Mouse (Mus musculus): ENCODE data around the gene Arhgap45. TPM values are rescaled to one million over a fixed set of nuclear protein-coding genes. Genes with fewer than 3 reads are reported as not detected.

Arhgap45 gene
- polyA plus RNA-seq, 1 experiment from 2014 or later = 1.4 TPM

DNA sequence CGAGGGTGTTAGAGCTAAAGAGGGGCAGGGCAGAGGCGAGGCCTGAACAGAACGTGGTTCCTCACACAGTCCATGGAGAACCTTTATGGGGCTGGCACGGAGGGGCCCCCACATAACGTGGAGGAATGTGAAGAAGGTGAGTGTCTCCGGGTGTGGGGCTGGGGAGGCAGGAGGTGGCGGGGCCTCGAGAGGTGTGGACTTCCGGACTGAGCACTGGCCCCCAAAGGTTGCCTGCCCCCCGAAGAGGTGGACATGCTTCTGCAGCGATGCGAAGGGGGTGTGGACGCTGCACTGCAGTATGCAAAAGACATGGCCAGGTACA is 4.8 kb downstream of the Arhgap45 start:
- WGBS = 94% methylated on average over 13 of the region's 13 CpGs
- Histone ChIP-seq H3K27me3 (ENCODE audit: control insufficient read depth, insufficient read depth, low read length) (peaks cover 10% of the 10 kb centered on the region; the same call in 1 of the 2 replicates), H3K4me2 (ENCODE audit: low read length) (no peak overlapping the region), H3K4me1 (ENCODE audit: control insufficient read depth, insufficient read depth, low read length) (0 out of 2 replicates have a peak, but pooled peaks cover 2% of the 10 kb centered on the region), H3K9me3 (ENCODE audit: control insufficient read depth, low read length) (no peaks in the 10 kb centered on the region), H3K36me3 (ENCODE audit: control insufficient read depth, insufficient read depth, low read length) (no peaks in the 10 kb centered on the region), H3K9ac (replicated peaks; ENCODE audit: low read length) (no peak overlapping the region), H3K27ac (replicated peaks; ENCODE audit: low read depth, low read length) (no peak overlapping the region), H3K4me3 (replicated peaks; ENCODE audit: low read depth, low read length) (no peak overlapping the region)
- ATAC-seq (ENCODE audit: low FRiP score, low TSS enrichment) (no peak), DNase-seq (no peak)

DNA sequence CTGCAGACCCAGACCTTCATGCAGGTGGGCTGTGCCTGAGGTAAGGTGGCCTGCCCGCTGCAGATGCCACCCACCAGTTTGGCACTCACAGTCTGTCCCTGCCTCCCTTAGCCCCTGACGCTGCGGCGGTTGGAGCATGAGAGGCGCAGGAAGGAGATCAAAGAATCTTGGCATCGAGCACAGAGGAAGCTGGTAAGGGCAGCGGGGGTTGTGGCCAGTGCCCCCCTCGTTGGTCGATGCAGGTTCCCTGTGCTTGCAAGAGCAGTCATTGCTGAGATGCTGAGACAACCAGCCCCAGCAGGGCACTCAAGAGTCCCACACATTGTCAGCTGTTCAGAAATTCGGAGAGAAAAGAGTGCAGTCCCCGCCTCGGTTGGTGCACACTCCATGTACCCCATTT is 5.7 kb downstream of the Arhgap45 start:
- H3K4me2 ChIP-seq (ENCODE audit: low read length) = no peak overlapping the region
- 89% methylated on average over 12 of the region's 12 CpGs for WGBS
- H3K4me1 ChIP-seq (ENCODE audit: control insufficient read depth, insufficient read depth, low read length) = 0 out of 2 replicates have a peak, but pooled peaks cover 2% of the 10 kb centered on the region
- H3K27me3 ChIP-seq (ENCODE audit: control insufficient read depth, insufficient read depth, low read length) = peaks cover 10% of the 10 kb centered on the region; the same call in 1 of the 2 replicates
- H3K9ac ChIP-seq (replicated peaks; ENCODE audit: low read length) = no peak overlapping the region
- H3K9me3 ChIP-seq (ENCODE audit: control insufficient read depth, low read length) = no peaks in the 10 kb centered on the region
- no peak for DNase-seq
- H3K36me3 ChIP-seq (ENCODE audit: control insufficient read depth, insufficient read depth, low read length) = no peaks in the 10 kb centered on the region
- no peak for ATAC-seq (ENCODE audit: low FRiP score, low TSS enrichment)
- no peak overlapping the region for H3K4me3 ChIP-seq (replicated peaks; ENCODE audit: low read depth, low read length)
- no peak overlapping the region for H3K27ac ChIP-seq (replicated peaks; ENCODE audit: low read depth, low read length)

DNA sequence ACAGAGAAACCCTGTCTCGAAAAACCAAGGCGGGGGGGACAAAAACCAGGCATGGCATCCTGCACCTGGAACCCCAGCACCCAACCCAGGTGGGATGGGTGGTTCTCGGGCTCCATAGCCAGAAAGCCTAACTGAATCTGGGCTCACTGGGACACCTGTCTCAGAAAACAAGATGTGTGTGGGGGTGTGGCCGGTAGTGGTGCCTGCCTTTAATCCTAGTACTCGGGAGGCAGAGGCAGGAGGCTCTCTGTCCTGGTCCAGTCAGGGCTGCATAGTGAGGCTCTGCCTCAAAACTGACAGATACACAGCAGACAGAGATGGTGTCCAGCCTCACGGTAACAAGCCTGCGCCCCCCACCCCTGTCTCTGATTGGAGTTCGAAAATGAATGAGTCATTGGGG is 6.4 kb downstream of the Arhgap45 start:
- Histone ChIP-seq H3K4me1 (ENCODE audit: control insufficient read depth, insufficient read depth, low read length) (0 out of 2 replicates have a peak, but pooled peaks cover 2% of the 10 kb centered on the region), H3K4me3 (replicated peaks; ENCODE audit: low read depth, low read length) (no peak overlapping the region), H3K9ac (replicated peaks; ENCODE audit: low read length) (no peak overlapping the region), H3K27me3 (ENCODE audit: control insufficient read depth, insufficient read depth, low read length) (peaks cover 10% of the 10 kb centered on the region; the same call in 1 of the 2 replicates), H3K4me2 (ENCODE audit: low read length) (no peak overlapping the region), H3K27ac (replicated peaks; ENCODE audit: low read depth, low read length) (no peak overlapping the region), H3K9me3 (ENCODE audit: control insufficient read depth, low read length) (no peaks in the 10 kb centered on the region), H3K36me3 (ENCODE audit: control insufficient read depth, insufficient read depth, low read length) (no peaks in the 10 kb centered on the region)
- WGBS = 89% methylated on average over 8 of the region's 8 CpGs
- ATAC-seq (ENCODE audit: low FRiP score, low TSS enrichment) = no peak
- DNase-seq = no peak

DNA sequence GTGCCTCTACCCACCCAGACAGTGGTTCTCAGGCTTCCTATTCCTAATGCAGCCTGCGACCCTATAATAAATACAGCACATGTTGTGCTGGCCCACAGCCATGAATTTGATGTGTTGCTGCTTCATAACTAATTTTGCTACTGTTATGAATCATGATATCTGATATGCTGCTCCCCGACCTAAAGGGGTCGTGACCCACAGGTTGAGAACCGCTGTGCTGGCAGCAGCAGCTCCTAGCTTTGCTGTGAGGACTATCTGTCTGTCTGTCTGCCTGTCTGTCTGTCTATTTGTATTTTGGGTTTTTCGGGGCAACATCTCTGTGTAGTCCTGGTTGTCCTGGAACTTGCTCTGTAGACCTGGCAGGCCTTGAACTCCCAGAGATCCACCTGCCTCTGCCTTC is 7.3 kb downstream of the Arhgap45 start:
- H3K4me2 ChIP-seq (ENCODE audit: low read length) = no peak overlapping the region
- WGBS = 89% methylated on average over 5 of the region's 5 CpGs
- ATAC-seq (ENCODE audit: low FRiP score, low TSS enrichment) = no peak

DNA sequence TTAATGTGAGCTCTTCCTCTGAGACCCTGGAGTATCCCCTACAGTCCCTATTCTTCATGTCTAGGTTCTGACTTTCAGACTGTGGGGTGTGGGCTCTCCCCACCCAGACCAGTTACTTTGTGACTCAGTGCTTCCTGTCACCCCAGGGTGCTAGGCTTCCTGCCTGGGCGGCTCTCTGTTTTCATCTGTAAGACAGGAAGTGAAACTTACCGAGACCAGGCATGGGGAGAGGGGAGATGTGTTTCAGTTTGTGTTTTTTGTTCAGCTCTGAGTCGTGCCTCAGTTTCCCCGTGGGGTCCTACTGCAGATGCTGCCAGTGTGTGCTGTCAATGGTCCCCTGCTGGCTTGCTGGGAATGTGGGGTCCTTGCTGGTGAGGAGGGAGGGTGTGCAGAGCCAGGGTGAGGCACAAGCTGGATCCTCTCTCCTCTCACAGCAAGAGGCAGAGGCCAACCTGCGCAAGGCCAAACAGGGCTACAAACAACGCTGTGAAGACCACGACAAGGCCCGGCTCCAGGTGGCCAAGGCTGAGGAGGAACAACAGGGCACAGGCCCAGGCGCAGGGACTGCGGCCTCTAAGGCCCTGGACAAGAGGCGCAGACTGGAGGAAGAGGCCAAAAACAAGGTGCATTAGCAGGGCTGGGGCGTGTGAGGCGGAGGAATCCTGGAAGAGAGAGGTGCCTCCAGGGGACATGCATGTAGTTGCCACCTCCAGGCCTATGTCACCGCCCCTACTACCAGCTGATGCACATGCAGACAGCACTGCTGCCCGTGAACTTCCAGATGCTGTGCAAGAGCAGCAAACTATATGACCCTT is 8.0 kb downstream of the Arhgap45 start:
- DNase-seq (no peak), ATAC-seq (ENCODE audit: low FRiP score, low TSS enrichment) (no peak)
- WGBS = 79% methylated on average over 15 of the region's 15 CpGs
- H3K27me3 ChIP-seq (ENCODE audit: control insufficient read depth, insufficient read depth, low read length) = peaks cover 5% of the 10 kb centered on the region; the same call in 1 of the 2 replicates
- H3K27ac ChIP-seq (replicated peaks; ENCODE audit: low read depth, low read length) = no peak overlapping the region
- no peaks in the 10 kb centered on the region for H3K36me3 ChIP-seq (ENCODE audit: control insufficient read depth, insufficient read depth, low read length)
- no peak overlapping the region for H3K4me3 ChIP-seq (replicated peaks; ENCODE audit: low read depth, low read length)
- H3K4me2 ChIP-seq (ENCODE audit: low read length) = no peak overlapping the region
- H3K4me1 ChIP-seq (ENCODE audit: control insufficient read depth, insufficient read depth, low read length) = no peaks in the 10 kb centered on the region
- H3K9me3 ChIP-seq (ENCODE audit: control insufficient read depth, low read length) = no peaks in the 10 kb centered on the region
- no peak overlapping the region for H3K9ac ChIP-seq (replicated peaks; ENCODE audit: low read length)

More for the DNA sequence above, 7.3 kb downstream of the Arhgap45 start:
- Histone ChIP-seq H3K4me1 (ENCODE audit: control insufficient read depth, insufficient read depth, low read length) (0 out of 2 replicates have a peak, but pooled peaks cover 2% of the 10 kb centered on the region), H3K27me3 (ENCODE audit: control insufficient read depth, insufficient read depth, low read length) (peaks cover 10% of the 10 kb centered on the region; the same call in 1 of the 2 replicates), H3K9me3 (ENCODE audit: control insufficient read depth, low read length) (no peaks in the 10 kb centered on the region), H3K27ac (replicated peaks; ENCODE audit: low read depth, low read length) (no peak overlapping the region), H3K9ac (replicated peaks; ENCODE audit: low read length) (no peak overlapping the region), H3K4me3 (replicated peaks; ENCODE audit: low read depth, low read length) (no peak overlapping the region), H3K36me3 (ENCODE audit: control insufficient read depth, insufficient read depth, low read length) (no peaks in the 10 kb centered on the region)
- DNase-seq = no peak

DNA sequence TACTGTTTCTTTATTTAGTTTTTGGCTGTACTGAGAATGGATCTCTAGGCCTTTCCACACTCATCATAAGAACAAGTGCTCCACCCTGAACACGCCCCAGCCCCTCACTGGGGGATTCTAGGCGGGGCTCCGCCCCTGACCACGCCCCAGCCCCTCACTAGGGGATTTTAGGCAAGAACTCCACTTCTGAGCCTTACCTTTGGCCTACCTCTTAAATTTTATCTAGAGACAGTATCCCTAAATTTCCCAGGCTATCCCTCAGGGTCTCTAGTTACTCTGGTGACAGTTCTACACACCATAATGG is 8.5 kb downstream of the Arhgap45 start:
- no peak overlapping the region for H3K4me3 ChIP-seq (replicated peaks; ENCODE audit: low read depth, low read length)
- no peak overlapping the region for H3K27ac ChIP-seq (replicated peaks; ENCODE audit: low read depth, low read length)
- no peaks in the 10 kb centered on the region for H3K4me1 ChIP-seq (ENCODE audit: control insufficient read depth, insufficient read depth, low read length)
- H3K36me3 ChIP-seq (ENCODE audit: control insufficient read depth, insufficient read depth, low read length) = no peaks in the 10 kb centered on the region
- no peak for DNase-seq
- H3K4me2 ChIP-seq (ENCODE audit: low read length) = no peak overlapping the region
- H3K9ac ChIP-seq (replicated peaks; ENCODE audit: low read length) = no peak overlapping the region
- 64% methylated on average over 4 of the region's 4 CpGs for WGBS
- H3K27me3 ChIP-seq (ENCODE audit: control insufficient read depth, insufficient read depth, low read length) = no peaks in the 10 kb centered on the region; the same call in 1 of the 2 replicates
- no peak for ATAC-seq (ENCODE audit: low FRiP score, low TSS enrichment)
- no peaks in the 10 kb centered on the region for H3K9me3 ChIP-seq (ENCODE audit: control insufficient read depth, low read length)

DNA sequence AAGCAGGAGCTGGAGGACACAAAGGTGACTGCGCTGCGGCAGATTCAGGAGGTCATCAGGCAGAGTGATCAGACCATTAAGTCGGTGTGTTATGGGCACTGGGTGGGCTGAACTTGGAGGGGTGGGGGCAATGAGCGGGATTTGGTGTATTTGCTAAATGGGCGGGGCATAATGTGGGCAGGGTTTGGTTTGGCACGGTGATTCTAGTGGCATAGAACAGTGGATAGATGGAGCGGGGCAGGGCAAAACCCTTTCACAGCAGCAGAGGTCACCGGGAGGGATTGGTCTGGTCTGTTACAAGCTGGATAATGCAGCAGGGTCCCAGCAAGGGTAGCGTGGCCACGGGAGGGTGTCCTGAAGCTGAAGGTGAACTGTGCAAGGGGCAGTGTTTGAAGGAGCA is 9.0 kb downstream of the Arhgap45 start:
- Histone ChIP-seq H3K9me3 (ENCODE audit: control insufficient read depth, low read length) (no peaks in the 10 kb centered on the region), H3K27me3 (ENCODE audit: control insufficient read depth, insufficient read depth, low read length) (no peaks in the 10 kb centered on the region), H3K9ac (replicated peaks; ENCODE audit: low read length) (no peak overlapping the region), H3K4me3 (replicated peaks; ENCODE audit: low read depth, low read length) (no peak overlapping the region), H3K36me3 (ENCODE audit: control insufficient read depth, insufficient read depth, low read length) (no peaks in the 10 kb centered on the region), H3K27ac (replicated peaks; ENCODE audit: low read depth, low read length) (no peak overlapping the region), H3K4me1 (ENCODE audit: control insufficient read depth, insufficient read depth, low read length) (no peaks in the 10 kb centered on the region), H3K4me2 (ENCODE audit: low read length) (no peak overlapping the region)
- ATAC-seq (ENCODE audit: low FRiP score, low TSS enrichment) = no peak
- DNase-seq = no peak
- WGBS = 77% methylated on average over 10 of the region's 10 CpGs

DNA sequence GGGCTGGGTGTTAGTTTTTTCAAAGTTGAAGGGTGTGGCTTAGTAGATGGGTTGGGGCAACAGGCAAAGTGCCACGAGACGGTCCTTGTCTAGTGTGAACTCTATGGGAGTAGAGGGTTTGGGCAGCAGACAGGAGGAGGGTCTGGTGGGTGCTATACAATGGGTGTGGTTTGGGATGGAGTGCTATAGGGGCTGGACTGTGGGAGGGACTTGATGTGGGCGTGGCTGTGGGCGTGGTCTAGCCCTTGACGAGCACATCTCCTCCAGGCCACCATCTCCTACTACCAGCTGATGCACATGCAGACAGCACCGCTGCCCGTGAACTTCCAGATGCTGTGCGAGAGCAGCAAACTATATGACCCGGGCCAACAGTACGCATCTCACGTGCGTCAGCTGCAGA is 9.4 kb downstream of the Arhgap45 start:
- Histone ChIP-seq H3K4me2 (ENCODE audit: low read length) (no peak overlapping the region), H3K27ac (replicated peaks; ENCODE audit: low read depth, low read length) (no peak overlapping the region), H3K4me3 (replicated peaks; ENCODE audit: low read depth, low read length) (no peak overlapping the region), H3K9ac (replicated peaks; ENCODE audit: low read length) (no peak overlapping the region), H3K9me3 (ENCODE audit: control insufficient read depth, low read length) (no peaks in the 10 kb centered on the region), H3K27me3 (ENCODE audit: control insufficient read depth, insufficient read depth, low read length) (no peaks in the 10 kb centered on the region), H3K36me3 (ENCODE audit: control insufficient read depth, insufficient read depth, low read length) (no peaks in the 10 kb centered on the region), H3K4me1 (ENCODE audit: control insufficient read depth, insufficient read depth, low read length) (no peaks in the 10 kb centered on the region)
- DNase-seq = no peak
- 66% methylated on average over 12 of the region's 12 CpGs for WGBS
- no peak for ATAC-seq (ENCODE audit: low FRiP score, low TSS enrichment)
